8 mouse cellular contexts compared by ENCODE assay signal in genomic region chr9:88599206-88600162, GRCm38 (mm10). TPM values are rescaled to one million over a fixed set of nuclear protein-coding genes. Genes with fewer than 3 reads are reported as not detected.
DNase-seq lines count a peak whose midpoint lies in the region; ATAC-seq and TF ChIP-seq lines count a peak whose summit lies in the region.
"Not testable (repeated sequence)": the region's sequence is repeated elsewhere in the genome, so short reads cannot be mapped to it uniquely, and the experiment has no call there.

No protein-coding gene starts in this region.

- H3K9ac ChIP-seq in lung, embryonic 16.5 days (ENCODE audit: low read length) = peak overlapping the region; percentile 57

- H3K4me3 ChIP-seq in G1E (ENCODE audit: low read depth, low read length) = peak overlapping the region; percentile 69
- H3K4me3 ChIP-seq in lung, embryonic 16.5 days (ENCODE audit: low read length) = peak overlapping the region; percentile 45

- H3K36me3 ChIP-seq in G1E (replicated peaks); lung, embryonic 16.5 days (ENCODE audit: control insufficient read depth, insufficient read depth, low read length): not testable (repeated sequence)

- H3K4me2 ChIP-seq in lung, embryonic 16.5 days (ENCODE audit: low read depth, low read length) = peak overlapping the region; percentile 56

- peak; percentile 43 for DNase-seq in G1E (ENCODE audit: low spot score)
- peak; percentile 97 to 99 for DNase-seq in cerebellum, adult 18-20 months
- DNase-seq in forelimb bud, embryonic 11.5 days (ENCODE audit: low read depth, low spot score) = peak; percentile 85
- DNase-seq in layer of hippocampus, adult 9-10 months (ENCODE audit: low spot score) = peak; percentile 92
- DNase-seq in ovary, postnatal 10 days (ENCODE audit: low spot score) = peak; percentile 99
- DNase-seq in thymus, postnatal 10 days (ENCODE audit: low spot score in 2 of 2) = peak; percentile 89 to 90

- not testable (repeated sequence) for H3K4me1 ChIP-seq in G1E (ENCODE audit: insufficient read depth, low read depth, low read length); lung, embryonic 16.5 days (replicated peaks; ENCODE audit: control insufficient read depth, insufficient read depth, low read length)

- not testable (repeated sequence) for H3K27ac ChIP-seq in lung, embryonic 16.5 days (ENCODE audit: low read length)

- TF ChIP-seq CTCF in G1E (IDR thresholded peaks at IDR 0.05; ENCODE audit: low read depth, low read length) = not testable (repeated sequence)

- not testable (repeated sequence) for H3K9me3 ChIP-seq in G1E (replicated peaks); lung, embryonic 16.5 days (ENCODE audit: control insufficient read depth, low read length)

- ATAC-seq in G1E (ENCODE audit: extremely low read depth, insufficient number of reproducible peaks, low FRiP score, poor library complexity, severe bottlenecking) = peak; percentile 95
- peak; percentile 99 for ATAC-seq in hematopoietic stem cell, adult 5-6 weeks (replicated peaks in 1 of 2; ENCODE audit: insufficient read depth in 1 of 2, low FRiP score in 2 of 2, low TSS enrichment in 1 of 2, low read depth in 1 of 2, poor library complexity in 2 of 2, severe bottlenecking in 2 of 2)
- peak; percentile 100 for ATAC-seq in lung, embryonic 16.5 days (ENCODE audit: low read depth)

- 1% methylated on average over 44 of the region's 50 CpGs for WGBS in lung, embryonic 16.5 days

- not testable (repeated sequence) for H3K27me3 ChIP-seq in G1E (ENCODE audit: insufficient read depth, low read length); lung, embryonic 16.5 days (ENCODE audit: control insufficient read depth, insufficient read depth, low read depth, low read length)

RNA-seq across cellular contexts. Expression of gene Trim43a, which starts 18.8 kb away (rescaled TPM):
- total RNA-seq in G1E (2014; fragmentation: Nextera tagmentation) (5.3 TPM in 1 of 2 replicates, not detected in the other), G1E (2017) (0.12 and 0.22 TPM in 2 replicates)
- polyA plus RNA-seq in G1E (2012) = not detected in 2 replicates
- not detected in 2 replicates for total RNA-seq in hematopoietic stem cell, adult 5-6 weeks (2017)
- polyA plus RNA-seq in lung, embryonic 16.5 days (2015; fragmentation: Nextera tagmentation; extraction: Ambion mirVana) = 0.26 TPM in 1 of 2 replicates, not detected in the other

RNA-seq across cellular contexts. Expression of gene Zfp949, which starts 51.7 kb away (rescaled TPM):
- total RNA-seq in G1E (2014; fragmentation: Nextera tagmentation) = 14.9 and 30.9 TPM in 2 replicates
- total RNA-seq in G1E (2017) = 13.6 and 14.0 TPM in 2 replicates
- 0.45 and 0.93 TPM in 2 replicates for polyA plus RNA-seq in G1E (2012)
- 12.9 and 15.9 TPM in 2 replicates for total RNA-seq in hematopoietic stem cell, adult 5-6 weeks (2017)
- 11.2 and 12.5 TPM in 2 replicates for polyA plus RNA-seq in lung, embryonic 16.5 days (2015; fragmentation: Nextera tagmentation; extraction: Ambion mirVana)

Comparison
In these comparisons a context has a peak if more than half of its experiments do, and no peak if none do; other contexts are left out.
1. DNase-seq: peak in every context shown above with its lines; median percentile 99 in ovary, postnatal 10 days; 98 in cerebellum, adult 18-20 months; 92 in layer of hippocampus, adult 9-10 months; 90 in thymus, postnatal 10 days; 85 in forelimb bud, embryonic 11.5 days; 43 in G1E.